Mouse (Mus musculus) ES-Bruce4 (cell line): ENCODE measurements at regions not wholly inside any gene's neighbourhood (a gene's known extent, or its start where the extent isn't known, plus 50 kb on each side); places are given as distances from the start of the nearest gene placed in this dataset.

Experiments
- H3K27ac ChIP-seq: 2 replicates; pipeline ENCODE4 v1.5.1; 2012; ENCODE audit warnings: low read length, inconsistent platforms; ENCODE audit not compliant: insufficient read depth
- H3K27me3 ChIP-seq: 2 replicates; pipeline ENCODE4 v1.6.1; 2012; ENCODE audit warnings: mild to moderate bottlenecking, low read length, inconsistent platforms; ENCODE audit not compliant: control insufficient read depth, poor library complexity, insufficient read depth, severe bottlenecking
- H3K36me3 ChIP-seq: 2 replicates; pipeline ENCODE4 v1.6.1; 2012; ENCODE audit warnings: inconsistent platforms, mild to moderate bottlenecking, low read length, moderate library complexity; ENCODE audit not compliant: control insufficient read depth, poor library complexity, insufficient read depth, severe bottlenecking
- H3K4me1 ChIP-seq: one replicate; pipeline ENCODE4 v1.8.1; 2011; ENCODE audit warnings: low read length; ENCODE audit not compliant: control insufficient read depth, insufficient read depth
- H3K4me3 ChIP-seq: 2 replicates; pipeline ENCODE4 v1.5.1; 2011; ENCODE audit warnings: low read depth, mild to moderate bottlenecking, low read length
- H3K9ac ChIP-seq: 2 replicates; pipeline ENCODE4 v1.6.1; 2012; ENCODE audit warnings: low read depth, mild to moderate bottlenecking, inconsistent platforms; ENCODE audit not compliant: poor library complexity, severe bottlenecking
- H3K9me3 ChIP-seq: replicated peaks from 2 replicates; pipeline ENCODE4 v1.6.1; 2012; ENCODE audit warnings: mild to moderate bottlenecking, low read length, inconsistent platforms; ENCODE audit not compliant: control insufficient read depth, poor library complexity, insufficient read depth, severe bottlenecking
- CTCF ChIP-seq: IDR thresholded peaks from one replicate; pipeline ENCODE4 v1.8.1; 2011; ENCODE audit warnings: low read depth, low read length
- EP300 ChIP-seq: IDR thresholded peaks from 2 replicates; pipeline ENCODE4 v1.6.1; 2011; ENCODE audit warnings: low read depth, low read length; ENCODE audit not compliant: insufficient read depth
- POLR2A ChIP-seq: IDR thresholded peaks from one replicate; pipeline ENCODE4 v1.8.1; 2011; ENCODE audit warnings: low read length; ENCODE audit not compliant: insufficient read depth

DNA sequence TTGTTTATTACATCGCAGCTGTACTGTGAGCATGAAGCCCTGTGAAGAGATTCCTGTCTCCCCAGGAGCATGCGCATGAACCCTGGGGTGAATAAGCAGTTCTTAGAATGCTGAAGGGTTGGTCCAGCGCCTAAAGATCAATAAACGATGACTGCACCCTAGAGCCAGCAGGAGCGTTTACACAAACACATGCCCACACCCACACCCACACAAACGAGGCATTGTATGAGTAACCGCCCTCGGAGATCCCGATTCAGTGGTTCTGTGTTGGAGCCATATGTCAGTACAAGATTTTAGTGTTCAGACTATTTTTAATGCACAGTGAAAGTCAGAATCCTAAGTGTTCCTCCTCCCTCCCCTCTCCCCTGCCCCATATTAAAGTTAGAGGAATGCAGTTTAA, 57.3 kb downstream of the Edn1 start:
- H3K4me3 ChIP-seq = no peak overlapping the region
- H3K4me1 ChIP-seq = no peaks in the 10 kb centered on the region
- no peak overlapping the region for H3K9ac ChIP-seq
- peaks cover 1% of the 10 kb centered on the region; the same call in 1 of the 2 replicates for H3K27me3 ChIP-seq
- H3K27ac ChIP-seq = no peak overlapping the region
- H3K36me3 ChIP-seq = no peaks in the 10 kb centered on the region
- no peaks in the 10 kb centered on the region for H3K9me3 ChIP-seq
- TF ChIP-seq CTCF (no peak), EP300 (no peak), POLR2A (no peak)

DNA sequence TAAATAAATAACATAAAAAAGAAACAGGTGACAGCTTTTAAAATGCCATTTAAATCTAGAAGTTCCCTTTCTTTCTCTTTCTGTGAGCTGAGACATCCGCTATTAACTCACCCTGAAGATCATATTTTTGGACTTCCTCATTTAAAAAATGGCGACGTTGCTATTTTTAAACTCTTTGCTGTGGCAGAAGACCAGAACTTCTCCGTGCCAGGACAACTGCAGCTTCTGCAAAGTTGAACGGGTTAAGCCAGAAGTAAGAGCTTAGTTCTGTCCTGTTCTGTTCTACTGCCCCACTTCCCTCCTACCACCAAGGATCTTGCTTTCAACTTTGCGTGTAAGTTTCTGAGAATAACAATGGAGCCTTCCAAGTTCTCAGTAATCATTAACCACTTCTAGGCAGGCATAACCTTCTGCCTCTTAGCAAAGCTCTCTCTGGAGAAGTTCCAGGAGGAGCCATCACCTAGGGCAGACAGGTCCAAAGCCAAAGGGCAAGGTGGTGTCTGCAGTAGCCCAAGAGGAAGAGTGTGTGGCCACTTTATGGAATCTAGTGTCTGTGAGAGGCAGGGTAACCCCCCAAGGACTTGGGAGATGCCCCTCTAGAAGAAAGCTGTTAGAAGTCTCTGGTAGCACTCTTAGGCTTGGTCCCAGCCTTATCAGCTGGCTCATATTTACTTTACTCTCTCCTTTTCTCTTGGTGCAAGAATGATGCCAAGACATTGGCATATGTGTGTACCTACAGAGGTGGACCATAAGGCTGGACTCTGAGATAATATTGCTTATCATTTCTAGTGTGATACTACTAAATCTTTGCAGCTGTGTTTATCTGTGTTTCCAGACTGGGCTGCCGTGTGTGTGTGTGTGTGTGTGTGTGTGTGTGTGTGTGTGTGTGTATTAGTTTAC, 66.6 kb downstream of the Edn1 start:
- H3K27me3 ChIP-seq = no peaks in the 10 kb centered on the region
- H3K4me3 ChIP-seq = no peak overlapping the region
- no peaks in the 10 kb centered on the region for H3K4me1 ChIP-seq
- TF ChIP-seq POLR2A (no peak), EP300 (no peak), CTCF (no peak)
- H3K9ac ChIP-seq = no peak overlapping the region
- no peaks in the 10 kb centered on the region for H3K9me3 ChIP-seq
- H3K36me3 ChIP-seq = no peaks in the 10 kb centered on the region
- no peak overlapping the region for H3K27ac ChIP-seq

DNA sequence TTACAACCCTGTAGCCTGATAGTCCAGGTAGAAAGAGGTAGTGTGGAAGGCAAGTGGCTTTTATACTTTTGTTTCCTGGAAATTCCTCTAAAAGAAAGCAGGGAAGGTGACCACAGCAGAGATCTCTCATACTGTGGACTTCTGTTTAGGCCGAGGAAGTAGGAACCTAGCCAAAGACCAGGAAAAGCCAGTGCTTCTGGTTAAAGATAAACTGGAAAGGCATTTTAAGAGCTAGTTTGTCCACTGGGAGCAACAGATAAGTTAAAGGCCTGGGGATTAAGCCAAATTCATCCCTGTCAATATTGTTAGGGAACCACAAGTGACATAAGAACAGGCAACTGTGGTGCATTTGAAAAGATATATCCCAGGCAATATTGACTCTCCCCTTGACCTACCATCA, 68.5 kb downstream of the Edn1 start:
- Histone ChIP-seq H3K27me3 (no peaks in the 10 kb centered on the region), H3K4me3 (no peak overlapping the region), H3K27ac (no peak overlapping the region), H3K9me3 (no peaks in the 10 kb centered on the region), H3K9ac (no peak overlapping the region), H3K4me1 (no peaks in the 10 kb centered on the region), H3K36me3 (no peaks in the 10 kb centered on the region)
- no peak for TF ChIP-seq EP300

DNA sequence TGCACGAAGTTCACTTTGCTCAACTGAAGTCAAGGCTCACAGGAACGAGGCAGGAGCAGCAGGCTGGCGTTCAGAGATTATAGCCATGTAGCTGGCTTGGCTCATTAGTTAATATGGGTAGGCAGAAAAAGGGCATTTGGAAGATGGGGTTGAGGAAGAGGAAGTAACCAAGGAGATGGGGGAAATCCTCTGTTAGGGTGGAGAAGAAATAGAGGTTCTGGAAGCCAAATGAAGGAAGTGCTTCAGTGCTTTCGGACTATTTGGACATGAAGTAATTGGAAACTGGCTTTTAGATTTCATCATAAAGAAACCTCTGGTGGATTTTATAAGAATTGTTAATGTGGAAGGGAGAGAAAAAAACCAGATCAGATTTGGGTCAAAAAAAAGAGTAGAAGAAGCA, 70.9 kb downstream of the Edn1 start:
- Histone ChIP-seq H3K27me3 (no peaks in the 10 kb centered on the region), H3K9me3 (no peaks in the 10 kb centered on the region), H3K4me1 (no peaks in the 10 kb centered on the region), H3K27ac (no peak overlapping the region), H3K4me3 (no peak overlapping the region), H3K9ac (no peak overlapping the region), H3K36me3 (no peaks in the 10 kb centered on the region)
- TF ChIP-seq POLR2A (no peak), CTCF (no peak), EP300 (no peak)

DNA sequence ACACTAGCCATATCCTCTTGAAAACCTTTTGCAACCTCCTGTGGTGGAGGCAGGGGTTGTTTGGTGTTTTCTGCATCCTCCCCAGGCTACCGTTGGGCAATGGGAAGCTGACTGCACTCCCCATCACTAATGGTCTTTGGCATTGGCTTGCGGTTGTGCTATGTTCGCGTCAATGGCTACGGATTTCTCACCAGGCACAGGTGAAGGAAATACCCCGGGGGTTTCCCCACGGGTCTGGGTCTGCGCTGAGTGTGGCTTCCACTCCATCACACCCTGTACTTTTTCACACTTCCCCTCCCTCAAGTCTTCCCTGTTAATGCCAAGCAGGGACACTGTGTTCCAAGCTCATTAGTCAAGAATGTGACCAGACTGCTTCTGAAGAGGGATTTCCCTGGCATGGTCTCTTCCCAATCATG, 72.9 kb downstream of the Edn1 start:
- Histone ChIP-seq H3K27me3 (no peaks in the 10 kb centered on the region), H3K36me3 (no peaks in the 10 kb centered on the region), H3K9ac (no peak overlapping the region), H3K4me3 (no peak overlapping the region), H3K9me3 (no peaks in the 10 kb centered on the region), H3K27ac (no peak overlapping the region), H3K4me1 (no peaks in the 10 kb centered on the region)
- TF ChIP-seq EP300 (no peak), CTCF (no peak), POLR2A (no peak)

DNA sequence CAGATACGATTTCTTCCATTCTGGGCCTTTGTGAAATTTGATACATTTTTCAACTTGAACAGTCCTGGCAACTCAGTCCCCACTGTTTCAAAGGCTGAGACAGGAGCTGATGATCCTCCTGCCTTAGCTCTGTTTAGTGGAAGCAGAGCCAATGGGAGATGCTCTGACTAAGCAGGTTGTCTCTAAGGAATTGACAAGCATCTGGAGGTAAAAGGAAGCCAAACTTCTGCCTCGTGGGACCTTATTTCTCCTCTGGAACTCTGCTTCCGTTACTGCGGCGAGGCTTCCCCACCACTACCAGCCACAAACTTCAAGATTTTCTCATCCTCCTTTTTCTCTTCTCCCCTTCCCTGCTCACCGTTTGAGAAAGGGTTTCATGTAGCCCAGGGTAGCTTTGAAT, 78.4 kb downstream of the Edn1 start:
- no peak for TF ChIP-seq EP300
- no peak for TF ChIP-seq POLR2A
- TF ChIP-seq CTCF = no peak
- H3K4me3 ChIP-seq = no peak overlapping the region
- H3K27me3 ChIP-seq = no peaks in the 10 kb centered on the region
- H3K27ac ChIP-seq = no peak overlapping the region
- no peaks in the 10 kb centered on the region for H3K9me3 ChIP-seq
- no peaks in the 10 kb centered on the region for H3K4me1 ChIP-seq
- H3K36me3 ChIP-seq = no peaks in the 10 kb centered on the region
- no peak overlapping the region for H3K9ac ChIP-seq
